Mouse (Mus musculus): ENCODE measurements around the gene Oser1. TPM values are rescaled to one million over a fixed set of nuclear protein-coding genes. Genes with fewer than 3 reads are reported as not detected.

Gene Oser1
- polyA plus RNA-seq, 1 experiment from 2014 or later: 85.8 TPM

DNA sequence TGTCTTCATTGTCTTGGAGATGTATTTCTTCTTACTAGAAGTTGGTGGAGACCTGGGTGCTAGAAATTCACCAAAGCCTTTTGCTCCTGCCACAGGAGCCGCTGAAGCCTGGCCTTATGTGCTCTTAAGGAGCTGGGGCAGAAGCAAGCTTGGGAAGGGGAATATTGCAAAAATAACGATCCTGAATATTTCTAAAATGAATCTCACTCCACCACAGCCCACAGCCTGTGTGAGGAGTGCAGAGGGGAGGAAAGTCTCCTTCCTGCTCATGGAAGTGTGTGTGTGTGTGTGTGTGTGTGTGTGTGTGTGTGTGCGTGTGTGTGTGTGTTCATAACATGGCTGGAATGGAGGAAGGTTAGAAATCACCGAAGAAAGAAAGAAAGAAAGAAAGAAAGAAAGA lies 25.7 kb downstream of the Oser1 start:
- 72% methylated on average over 4 of the region's 4 CpGs for WGBS
- Histone ChIP-seq H3K27ac (ENCODE audit: low read length) (peak overlapping the region; percentile 53), H3K36me3 (ENCODE audit: control insufficient read depth, insufficient read depth, low read length) (no peaks in the 10 kb centered on the region), H3K4me3 (ENCODE audit: low read length) (no peak overlapping the region), H3K9ac (ENCODE audit: low read depth, low read length) (peak overlapping the region; percentile 44; the same call in 1 of the 2 replicates), H3K27me3 (replicated peaks; ENCODE audit: control insufficient read depth, insufficient read depth, low read length) (no peaks in the 10 kb centered on the region), H3K4me1 (ENCODE audit: control insufficient read depth, insufficient read depth, low read length) (no peaks in the 10 kb centered on the region; the same call in 1 of the 2 replicates), H3K9me3 (ENCODE audit: control insufficient read depth, low read length) (no peaks in the 10 kb centered on the region), H3K4me2 (ENCODE audit: low read depth, low read length) (no peak overlapping the region)
- no peak for ATAC-seq

DNA sequence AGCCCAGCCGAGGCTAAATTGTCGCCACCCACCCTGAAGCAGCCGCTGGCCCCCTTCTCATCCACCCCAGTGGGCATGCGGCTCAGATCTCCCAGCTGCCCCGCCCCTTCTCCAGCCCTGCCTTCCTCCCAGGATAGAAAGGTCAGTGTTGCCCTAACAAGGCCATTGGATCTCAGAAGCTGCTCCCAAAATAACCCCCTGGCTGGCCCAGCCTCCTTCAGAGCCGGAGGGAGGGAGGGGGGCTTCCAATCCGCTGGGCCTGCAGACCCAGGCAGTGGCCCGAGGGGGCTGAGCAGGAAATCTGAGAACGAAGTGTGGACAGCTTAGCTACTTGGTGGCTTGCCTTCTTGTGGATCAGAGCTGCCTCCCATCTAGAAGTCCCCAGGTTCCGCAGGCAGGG lies 26.6 kb downstream of the Oser1 start, which contains the start of gene Jph2:
Gene Jph2, minus strand, starts transcription at position 89 of the 400 bp plus-strand sequence.
- peak within 1 kb of the TSS; percentile 53 for H3K27ac ChIP-seq (ENCODE audit: low read length)
- no peaks in the 10 kb centered on the region for H3K9me3 ChIP-seq (ENCODE audit: control insufficient read depth, low read length)
- peak within 1 kb of the TSS; percentile 37 for H3K4me2 ChIP-seq (ENCODE audit: low read depth, low read length)
- no peaks in the 10 kb centered on the region for H3K27me3 ChIP-seq (replicated peaks; ENCODE audit: control insufficient read depth, insufficient read depth, low read length)
- no peaks in the 10 kb centered on the region for H3K4me1 ChIP-seq (ENCODE audit: control insufficient read depth, insufficient read depth, low read length)
- H3K9ac ChIP-seq (ENCODE audit: low read depth, low read length): peak within 1 kb of the TSS; percentile 44
- H3K4me3 ChIP-seq (ENCODE audit: low read length): peak within 1 kb of the TSS; percentile 36
- no peaks in the 10 kb centered on the region for H3K36me3 ChIP-seq (ENCODE audit: control insufficient read depth, insufficient read depth, low read length)
- WGBS: 9% methylated on average over 10 of the region's 10 CpGs
- peak; percentile 70 for ATAC-seq

DNA sequence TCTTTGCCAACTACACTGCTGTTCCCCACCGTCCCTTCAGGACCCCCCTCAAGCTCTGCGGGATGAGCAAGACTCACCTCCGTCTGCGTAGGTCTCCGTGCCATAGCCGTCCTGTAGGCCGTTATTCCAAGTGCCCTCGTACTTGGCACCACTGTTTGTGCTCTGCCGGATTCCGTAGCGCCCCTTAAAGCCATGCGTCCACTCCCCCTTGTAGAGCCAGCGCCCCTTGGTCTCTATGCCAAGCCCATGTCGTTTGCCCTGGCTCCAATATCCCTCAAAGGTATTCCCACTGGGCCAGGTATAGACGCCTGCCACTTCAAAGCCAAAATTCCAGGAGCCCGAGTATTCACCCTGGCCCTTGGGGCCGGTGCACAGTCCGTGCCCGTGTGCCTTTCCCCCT lies 27.4 kb downstream of the Oser1 start:
- H3K4me1 ChIP-seq (ENCODE audit: control insufficient read depth, insufficient read depth, low read length): no peaks in the 10 kb centered on the region
- H3K27ac ChIP-seq (ENCODE audit: low read length): peak overlapping the region; percentile 53; the same call in 1 of the 2 replicates
- ATAC-seq: no peak
- H3K27me3 ChIP-seq (replicated peaks; ENCODE audit: control insufficient read depth, insufficient read depth, low read length): no peaks in the 10 kb centered on the region
- peak overlapping the region; percentile 36 for H3K4me3 ChIP-seq (ENCODE audit: low read length)
- H3K9ac ChIP-seq (ENCODE audit: low read depth, low read length): peak overlapping the region; percentile 44
- peak overlapping the region; percentile 37 for H3K4me2 ChIP-seq (ENCODE audit: low read depth, low read length)
- H3K9me3 ChIP-seq (ENCODE audit: control insufficient read depth, low read length): no peaks in the 10 kb centered on the region
- H3K36me3 ChIP-seq (ENCODE audit: control insufficient read depth, insufficient read depth, low read length): no peaks in the 10 kb centered on the region
- 86% methylated on average over 19 of the region's 19 CpGs for WGBS

DNA sequence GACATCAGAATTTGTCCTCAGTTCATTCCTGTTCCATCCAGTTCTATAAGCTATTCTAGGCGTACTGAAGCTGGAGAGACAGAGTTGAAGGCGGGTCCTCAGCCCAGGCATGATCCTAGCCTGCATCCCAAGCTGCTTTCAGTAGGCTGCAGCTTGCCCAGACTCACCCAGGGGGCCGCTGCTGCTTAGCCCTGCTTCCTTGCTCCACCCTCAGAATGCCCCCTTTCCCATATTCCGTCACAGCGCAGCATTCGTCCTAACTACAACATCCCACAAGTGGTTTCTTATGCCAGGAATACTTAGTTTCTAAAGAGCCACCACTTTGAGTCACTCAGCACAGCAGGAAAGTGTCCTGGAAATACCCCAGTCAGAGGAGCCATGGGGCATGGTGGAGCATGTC lies 29.5 kb downstream of the Oser1 start:
- no peak overlapping the region for H3K27ac ChIP-seq (ENCODE audit: low read length)
- peak overlapping the region; percentile 52 for H3K9ac ChIP-seq (ENCODE audit: low read depth, low read length)
- no peaks in the 10 kb centered on the region for H3K9me3 ChIP-seq (ENCODE audit: control insufficient read depth, low read length)
- no peaks in the 10 kb centered on the region for H3K36me3 ChIP-seq (ENCODE audit: control insufficient read depth, insufficient read depth, low read length)
- 67% methylated on average over 6 of the region's 6 CpGs for WGBS
- no peak for ATAC-seq
- no peaks in the 10 kb centered on the region for H3K27me3 ChIP-seq (replicated peaks; ENCODE audit: control insufficient read depth, insufficient read depth, low read length)
- H3K4me2 ChIP-seq (ENCODE audit: low read depth, low read length): no peak overlapping the region; the same call in 1 of the 2 replicates
- no peaks in the 10 kb centered on the region for H3K4me1 ChIP-seq (ENCODE audit: control insufficient read depth, insufficient read depth, low read length)
- peak overlapping the region; percentile 36; the same call in 1 of the 2 replicates for H3K4me3 ChIP-seq (ENCODE audit: low read length)

DNA sequence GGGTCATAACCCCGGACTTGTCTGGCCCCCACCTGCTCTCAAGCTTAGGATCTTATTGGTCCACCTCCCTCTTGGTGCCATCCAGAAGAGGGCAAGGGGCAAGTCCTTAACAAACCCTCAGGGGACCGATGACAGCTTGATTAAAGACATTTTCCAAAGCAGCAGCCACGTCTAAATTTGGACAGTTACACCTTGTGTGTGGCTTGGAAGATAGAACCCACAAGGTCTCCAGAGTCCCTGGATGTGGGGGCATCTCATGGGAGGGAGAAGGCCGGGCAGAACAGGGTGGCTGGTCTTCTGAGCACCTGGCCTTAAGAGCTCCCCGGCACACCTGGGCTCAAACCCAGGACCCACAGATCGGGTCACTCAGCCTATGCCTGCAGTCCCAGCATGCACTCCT lies 30.5 kb downstream of the Oser1 start:
- peak overlapping the region; percentile 20; the same call in 1 of the 2 replicates for H3K4me2 ChIP-seq (ENCODE audit: low read depth, low read length)
- no peak overlapping the region for H3K9ac ChIP-seq (ENCODE audit: low read depth, low read length)
- H3K36me3 ChIP-seq (ENCODE audit: control insufficient read depth, insufficient read depth, low read length): no peaks in the 10 kb centered on the region
- no peaks in the 10 kb centered on the region for H3K9me3 ChIP-seq (ENCODE audit: control insufficient read depth, low read length)
- ATAC-seq: no peak
- H3K4me3 ChIP-seq (ENCODE audit: low read length): peak overlapping the region; percentile 36
- H3K27me3 ChIP-seq (replicated peaks; ENCODE audit: control insufficient read depth, insufficient read depth, low read length): no peaks in the 10 kb centered on the region
- no peak overlapping the region for H3K27ac ChIP-seq (ENCODE audit: low read length)
- H3K4me1 ChIP-seq (ENCODE audit: control insufficient read depth, insufficient read depth, low read length): no peaks in the 10 kb centered on the region
- 65% methylated on average over 6 of the region's 6 CpGs for WGBS

DNA sequence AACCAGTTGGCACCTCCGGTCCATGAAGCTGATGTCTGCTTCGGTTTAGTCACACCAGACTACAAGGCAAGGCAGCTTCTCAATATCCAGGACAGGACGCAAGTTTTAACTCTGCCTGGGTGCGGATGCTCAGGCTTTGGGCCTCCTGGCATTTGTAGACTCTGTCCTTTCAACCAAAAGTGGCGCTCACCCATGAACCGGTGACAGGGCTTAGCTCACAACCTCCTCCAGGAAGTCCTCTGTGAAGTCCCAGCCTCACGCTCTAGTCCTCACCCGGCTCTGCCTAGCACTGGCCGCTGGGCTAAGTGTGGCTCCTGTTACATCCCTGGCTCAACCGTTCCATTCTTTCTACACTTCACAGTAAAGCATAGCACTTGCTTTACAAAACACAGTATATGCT lies 31.3 kb downstream of the Oser1 start:
- Histone ChIP-seq H3K36me3 (ENCODE audit: control insufficient read depth, insufficient read depth, low read length) (no peaks in the 10 kb centered on the region), H3K4me2 (ENCODE audit: low read depth, low read length) (no peak overlapping the region), H3K4me1 (ENCODE audit: control insufficient read depth, insufficient read depth, low read length) (no peaks in the 10 kb centered on the region), H3K27ac (ENCODE audit: low read length) (no peak overlapping the region), H3K9me3 (ENCODE audit: control insufficient read depth, low read length) (no peaks in the 10 kb centered on the region), H3K4me3 (ENCODE audit: low read length) (no peak overlapping the region), H3K27me3 (replicated peaks; ENCODE audit: control insufficient read depth, insufficient read depth, low read length) (no peaks in the 10 kb centered on the region), H3K9ac (ENCODE audit: low read depth, low read length) (no peak overlapping the region)
- no peak for ATAC-seq
- WGBS: 89% methylated on average over 10 of the region's 10 CpGs

DNA sequence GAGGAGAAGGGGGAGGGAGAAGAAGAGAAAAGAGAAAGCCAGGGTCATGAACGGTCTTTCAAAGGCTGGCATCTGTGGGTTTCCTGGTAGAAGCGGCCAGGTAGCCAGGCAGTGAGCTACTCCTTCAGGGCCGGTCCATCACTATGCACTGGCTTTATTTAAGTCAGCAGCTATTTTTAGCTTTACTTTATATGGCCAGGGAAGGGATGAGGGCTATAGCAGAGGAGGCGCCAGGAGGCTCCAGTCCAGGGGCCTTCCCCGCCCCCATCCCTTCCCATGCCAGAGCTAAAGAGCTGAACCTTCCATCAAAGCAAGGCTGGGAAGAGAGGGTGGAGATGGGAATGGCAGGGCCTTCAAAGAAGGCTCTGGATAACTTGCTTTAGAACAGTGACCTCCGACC lies 32.1 kb downstream of the Oser1 start:
- WGBS: 61% methylated on average over 6 of the region's 6 CpGs
- ATAC-seq: peak; percentile 76
- H3K4me2 ChIP-seq (ENCODE audit: low read depth, low read length): no peak overlapping the region
- no peaks in the 10 kb centered on the region for H3K36me3 ChIP-seq (ENCODE audit: control insufficient read depth, insufficient read depth, low read length)
- no peak overlapping the region for H3K9ac ChIP-seq (ENCODE audit: low read depth, low read length)
- H3K4me3 ChIP-seq (ENCODE audit: low read length): no peak overlapping the region
- H3K9me3 ChIP-seq (ENCODE audit: control insufficient read depth, low read length): no peaks in the 10 kb centered on the region
- no peak overlapping the region for H3K27ac ChIP-seq (ENCODE audit: low read length)
- no peaks in the 10 kb centered on the region for H3K4me1 ChIP-seq (ENCODE audit: control insufficient read depth, insufficient read depth, low read length)
- H3K27me3 ChIP-seq (replicated peaks; ENCODE audit: control insufficient read depth, insufficient read depth, low read length): no peaks in the 10 kb centered on the region

DNA sequence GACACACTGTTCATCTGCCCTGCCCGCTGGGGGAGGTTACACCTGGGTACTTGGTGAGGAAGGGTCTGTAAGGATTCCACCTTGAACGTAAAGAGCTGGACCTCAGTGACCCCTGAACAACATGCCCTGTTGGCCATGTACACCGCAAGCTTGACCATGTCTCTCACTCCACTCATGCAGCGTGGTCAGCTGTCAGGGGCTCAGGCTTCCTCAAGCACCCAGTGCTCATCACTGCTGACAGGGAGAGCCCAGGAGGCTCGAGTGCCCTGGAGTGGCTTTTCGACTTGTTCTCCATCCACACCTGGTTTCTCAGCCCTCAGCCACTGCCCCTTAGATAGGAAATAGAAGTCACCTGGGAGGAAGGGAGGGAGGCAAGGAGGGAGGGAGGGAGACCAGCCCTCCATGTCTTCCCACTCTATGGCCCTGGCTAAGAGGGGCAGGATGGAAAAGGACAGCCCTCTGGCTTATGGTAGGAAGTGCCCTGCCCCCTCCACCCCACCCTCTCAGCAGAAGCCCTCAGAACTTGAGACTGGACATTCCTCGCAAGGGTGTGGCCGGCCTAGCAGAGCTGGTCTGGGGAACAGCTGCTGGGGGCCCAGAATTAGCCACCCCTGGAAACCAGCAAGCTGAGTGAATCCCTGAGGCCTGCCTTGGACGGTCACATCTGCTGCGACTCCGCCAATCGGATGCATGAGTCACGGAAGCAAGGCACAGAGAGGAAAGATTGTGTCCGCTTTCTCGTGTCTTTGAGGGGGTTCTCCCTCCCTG lies 37.9 kb downstream of the Oser1 start:
- H3K4me3 ChIP-seq (ENCODE audit: low read length): no peak overlapping the region
- WGBS: 65% methylated on average over 15 of the region's 15 CpGs
- H3K36me3 ChIP-seq (ENCODE audit: control insufficient read depth, insufficient read depth, low read length): no peaks in the 10 kb centered on the region
- no peak overlapping the region for H3K9ac ChIP-seq (ENCODE audit: low read depth, low read length)
- H3K27ac ChIP-seq (ENCODE audit: low read length): no peak overlapping the region
- ATAC-seq: peak; percentile 31; the same call in 1 of the 2 replicates
- H3K27me3 ChIP-seq (replicated peaks; ENCODE audit: control insufficient read depth, insufficient read depth, low read length): no peaks in the 10 kb centered on the region
- no peaks in the 10 kb centered on the region for H3K9me3 ChIP-seq (ENCODE audit: control insufficient read depth, low read length)
- H3K4me1 ChIP-seq (ENCODE audit: control insufficient read depth, insufficient read depth, low read length): no peaks in the 10 kb centered on the region
- no peak overlapping the region for H3K4me2 ChIP-seq (ENCODE audit: low read depth, low read length)

DNA sequence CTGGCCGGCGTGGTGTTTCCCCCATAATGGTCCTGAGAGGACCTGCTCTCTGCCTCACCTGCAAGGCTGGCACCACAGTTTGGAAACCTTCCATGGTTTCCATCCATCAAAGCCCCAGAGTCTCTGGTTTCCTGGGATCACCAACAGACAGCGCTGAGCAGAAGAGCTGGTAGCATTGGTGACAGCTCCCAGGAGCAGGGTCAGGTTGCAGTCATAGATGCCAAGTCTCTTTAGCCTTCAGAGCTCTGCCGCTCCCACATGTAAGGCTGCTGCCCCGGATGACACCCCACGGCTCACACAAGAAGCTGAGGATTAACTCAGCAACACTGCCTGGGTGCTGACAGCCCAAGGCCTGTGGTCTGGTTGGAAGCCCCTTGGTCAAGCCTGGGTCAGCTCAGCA lies 39.4 kb downstream of the Oser1 start:
- no peaks in the 10 kb centered on the region for H3K36me3 ChIP-seq (ENCODE audit: control insufficient read depth, insufficient read depth, low read length)
- no peak overlapping the region for H3K9ac ChIP-seq (ENCODE audit: low read depth, low read length)
- no peak for ATAC-seq
- H3K27me3 ChIP-seq (replicated peaks; ENCODE audit: control insufficient read depth, insufficient read depth, low read length): no peaks in the 10 kb centered on the region
- H3K9me3 ChIP-seq (ENCODE audit: control insufficient read depth, low read length): no peaks in the 10 kb centered on the region
- H3K4me3 ChIP-seq (ENCODE audit: low read length): no peak overlapping the region
- WGBS: 82% methylated on average over 6 of the region's 6 CpGs
- H3K4me1 ChIP-seq (ENCODE audit: control insufficient read depth, insufficient read depth, low read length): no peaks in the 10 kb centered on the region
- H3K4me2 ChIP-seq (ENCODE audit: low read depth, low read length): no peak overlapping the region
- H3K27ac ChIP-seq (ENCODE audit: low read length): no peak overlapping the region
